Mouse (Mus musculus) hindbrain, embryonic 14.5 days (tissue): Measurements from ENCODE around the gene Prss57. TPM values are rescaled to one million over a fixed set of nuclear protein-coding genes. Genes with fewer than 3 reads are reported as not detected.

Experiments
- ATAC-seq: fragments of 200-750 bp; cut with Nextera tagmentation; 2 replicates; pipeline ENCODE4 v1.8.0; 2017; ENCODE audit warnings: moderate number of reproducible peaks, mild to moderate bottlenecking, moderate TSS enrichment, moderate library complexity; ENCODE audit not compliant: low FRiP score
- DNase-seq: peaks from one replicate; pipeline ENCODE4 v3.0.0-alpha.2; 2015; ENCODE audit warnings: low spot score
- H3K27ac ChIP-seq: fragments of 300-500 bp; sonication (generic); 2 replicates; pipeline ENCODE4 v1.5.1; 2014; ENCODE audit warnings: mild to moderate bottlenecking, moderate library complexity
- H3K27me3 ChIP-seq: fragments of 300-500 bp; sonication (generic); 2 replicates; pipeline ENCODE4 v1.6.1; 2014; ENCODE audit warnings: mild to moderate bottlenecking, low read length, mixed read lengths; ENCODE audit not compliant: control insufficient read depth, insufficient read depth
- H3K36me3 ChIP-seq: fragments of 300-500 bp; sonication (generic); replicated peaks from 2 replicates; pipeline ENCODE4 v1.6.1; 2014; ENCODE audit not compliant: control insufficient read depth, insufficient read depth
- H3K4me1 ChIP-seq: fragments of 300-500 bp; sonication (generic); replicated peaks from 2 replicates; pipeline ENCODE4 v1.6.1; 2014; ENCODE audit warnings: antibody characterized with exemption, low read length, mixed read lengths; ENCODE audit not compliant: control insufficient read depth, insufficient read depth
- H3K4me2 ChIP-seq: fragments of 300-500 bp; sonication (generic); replicated peaks from 2 replicates; pipeline ENCODE4 v1.6.1; 2014; ENCODE audit warnings: mild to moderate bottlenecking, moderate library complexity
- H3K4me3 ChIP-seq: fragments of 300-500 bp; sonication (generic); replicated peaks from 2 replicates; pipeline ENCODE4 v1.5.1; 2014; ENCODE audit warnings: mild to moderate bottlenecking, low read length
- H3K9ac ChIP-seq: fragments of 300-500 bp; sonication (generic); 2 replicates; pipeline ENCODE4 v1.6.1; 2014
- H3K9me3 ChIP-seq: fragments of 300-500 bp; sonication (generic); 2 replicates; pipeline ENCODE4 v1.6.1; 2016; ENCODE audit warnings: low read length; ENCODE audit not compliant: control insufficient read depth
- WGBS: fragments of 180-500 bp; shearing (Covaris S2); extraction: QIAGEN DNeasy Blood & Tissue Kit; methylation state at CpG from one replicate; pipeline ENCODE4 v1.1.7; 2014; 5-methylcytosine and 5-hydroxymethylcytosine counted together
- polyA plus RNA-seq: library from polyadenylated mRNA; unstranded; fragments of >200 nt; fragmentation: Nextera tagmentation; extraction: Ambion mirVana; gene quantifications from 2 replicates; pipeline ENCODE4 v1.2.1, GENCODE M21; 2014

Gene Prss57
- polyA plus RNA-seq, 1 experiment from 2014 or later = 0.29 TPM

GRCm38 (mm10) chr10:79814271-79814842 lies 23.6 kb upstream of the Prss57 start:
- Histone ChIP-seq H3K4me3 (no peak overlapping the region), H3K4me2 (no peak overlapping the region), H3K27ac (no peak overlapping the region), H3K27me3 (no peaks in the 10 kb centered on the region), H3K9ac (no peak overlapping the region), H3K9me3 (no peaks in the 10 kb centered on the region), H3K4me1 (no peaks in the 10 kb centered on the region), H3K36me3 (peaks cover 83% of the 10 kb centered on the region)
- DNase-seq = no peak
- WGBS = 78% methylated on average over 5 of the region's 5 CpGs
- ATAC-seq = no peak

- DNase-seq (peak; percentile 92), ATAC-seq (peak; percentile 46; the same call in 1 of the 2 replicates)
- no peak overlapping the region for H3K4me3 ChIP-seq
- 34% methylated on average over 15 of the region's 15 CpGs for WGBS
- H3K9ac ChIP-seq = no peak overlapping the region
- peaks cover 7% of the 10 kb centered on the region for H3K4me1 ChIP-seq
- H3K27me3 ChIP-seq = no peaks in the 10 kb centered on the region
- H3K27ac ChIP-seq = no peak overlapping the region
- H3K9me3 ChIP-seq = no peaks in the 10 kb centered on the region
- H3K36me3 ChIP-seq = peaks cover 85% of the 10 kb centered on the region
- H3K4me2 ChIP-seq = no peak overlapping the region
Observed at GRCm38 (mm10) chr10:79811736-79812637, 21.2 kb upstream of the Prss57 start.

GRCm38 (mm10) chr10:79808728-79809127 lies 18.0 kb upstream of the Prss57 start:
- DNase-seq = no peak
- Histone ChIP-seq H3K4me3 (no peak overlapping the region), H3K36me3 (peaks cover 67% of the 10 kb centered on the region), H3K27me3 (no peaks in the 10 kb centered on the region), H3K4me1 (peaks cover 33% of the 10 kb centered on the region), H3K9ac (no peak overlapping the region), H3K4me2 (no peak overlapping the region), H3K9me3 (no peaks in the 10 kb centered on the region), H3K27ac (peak overlapping the region; percentile 64; the same call in 1 of the 2 replicates)
- WGBS = 87% methylated on average over 11 of the region's 11 CpGs
- no peak for ATAC-seq

GRCm38 (mm10) chr10:79807826-79808225 lies 17.1 kb upstream of the Prss57 start:
- Histone ChIP-seq H3K4me2 (no peak overlapping the region), H3K27me3 (no peaks in the 10 kb centered on the region), H3K9ac (no peak overlapping the region), H3K36me3 (peaks cover 61% of the 10 kb centered on the region), H3K4me1 (peaks cover 42% of the 10 kb centered on the region), H3K9me3 (no peaks in the 10 kb centered on the region), H3K27ac (peak overlapping the region; percentile 64), H3K4me3 (no peak overlapping the region)
- WGBS = 29% methylated on average over 11 of the region's 11 CpGs
- DNase-seq (no peak), ATAC-seq (no peak)

- Histone ChIP-seq H3K27ac (no peak overlapping the region), H3K9ac (no peak overlapping the region), H3K4me2 (no peak overlapping the region), H3K4me1 (peaks cover 50% of the 10 kb centered on the region), H3K9me3 (no peaks in the 10 kb centered on the region), H3K4me3 (no peak overlapping the region), H3K27me3 (no peaks in the 10 kb centered on the region), H3K36me3 (peaks cover 54% of the 10 kb centered on the region)
- 84% methylated on average over 10 of the region's 10 CpGs for WGBS
- no peak for DNase-seq
- ATAC-seq = no peak
Observed at GRCm38 (mm10) chr10:79806972-79807371, 16.2 kb upstream of the Prss57 start.

- no peak overlapping the region for H3K27ac ChIP-seq
- DNase-seq (no peak), ATAC-seq (no peak)
- H3K4me3 ChIP-seq = no peak overlapping the region
- H3K27me3 ChIP-seq = no peaks in the 10 kb centered on the region
- H3K4me1 ChIP-seq = peaks cover 57% of the 10 kb centered on the region
- no peaks in the 10 kb centered on the region for H3K9me3 ChIP-seq
- no peak overlapping the region for H3K9ac ChIP-seq
- no peak overlapping the region for H3K4me2 ChIP-seq
- H3K36me3 ChIP-seq = peaks cover 48% of the 10 kb centered on the region
- 90% methylated on average over 9 of the region's 9 CpGs for WGBS
Observed at GRCm38 (mm10) chr10:79806331-79806730, 15.6 kb upstream of the Prss57 start.

- peaks cover 57% of the 10 kb centered on the region for H3K4me1 ChIP-seq
Observed at GRCm38 (mm10) chr10:79805636-79806035, 14.9 kb upstream of the Prss57 start.

DNA sequence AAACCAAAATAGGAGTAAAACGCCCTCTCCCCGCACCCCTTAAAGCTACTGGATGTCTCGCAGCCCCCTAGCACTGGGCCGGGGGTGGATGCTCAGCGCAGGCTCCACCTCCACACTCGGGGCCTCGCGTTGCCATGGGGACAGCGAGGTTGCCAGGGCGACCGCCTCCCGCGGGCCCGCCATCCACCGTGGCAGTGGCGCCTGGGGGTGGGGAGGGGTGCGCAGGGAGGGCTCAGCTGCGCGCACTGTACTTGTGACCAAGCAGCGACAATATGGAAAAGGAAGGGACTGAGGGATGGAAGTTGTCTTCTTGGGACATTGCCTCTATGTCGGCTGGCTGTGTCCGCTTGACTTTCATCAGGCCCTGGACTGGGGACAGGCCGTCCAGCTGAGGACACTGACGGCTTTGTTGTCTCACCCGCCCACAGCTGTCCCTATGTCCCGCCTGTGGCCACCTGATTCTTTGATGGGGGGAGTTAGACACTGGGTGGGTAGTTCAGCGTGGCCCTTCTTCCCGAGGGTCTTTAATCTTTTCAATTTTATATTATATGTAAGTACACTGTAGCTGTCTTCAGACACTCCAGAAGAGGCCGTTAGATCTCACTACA lies 13.1 kb upstream of the Prss57 start:
- Histone ChIP-seq H3K4me1 (peaks cover 57% of the 10 kb centered on the region), H3K27me3 (no peaks in the 10 kb centered on the region), H3K4me2 (peak overlapping the region; percentile 48), H3K4me3 (0 out of 2 replicates have a peak overlapping the region, but pooled peaks have one; percentile 13), H3K36me3 (peaks cover 23% of the 10 kb centered on the region), H3K9ac (peak overlapping the region; percentile 21), H3K27ac (peak overlapping the region; percentile 94), H3K9me3 (no peaks in the 10 kb centered on the region)
- 3% methylated on average over 29 of the region's 29 CpGs for WGBS
- ATAC-seq (peak; percentile 92), DNase-seq (peak; percentile 82)

More at GRCm38 (mm10) chr10:79805636-79806035, 14.9 kb upstream of the Prss57 start:
- no peak overlapping the region for H3K9ac ChIP-seq
- no peak overlapping the region for H3K4me2 ChIP-seq
- no peaks in the 10 kb centered on the region for H3K27me3 ChIP-seq
- no peak overlapping the region for H3K4me3 ChIP-seq
- 0 out of 2 replicates have a peak overlapping the region, but pooled peaks have one; percentile 94 for H3K27ac ChIP-seq
- peaks cover 41% of the 10 kb centered on the region for H3K36me3 ChIP-seq
- DNase-seq = no peak
- H3K9me3 ChIP-seq = no peaks in the 10 kb centered on the region
- WGBS = 76% methylated on average over 11 of the region's 11 CpGs
- no peak for ATAC-seq
